Mouse (Mus musculus) adrenal gland, postnatal 14 days (tissue): Measurements from ENCODE around the gene Rbm39. TPM values are rescaled to one million over a fixed set of nuclear protein-coding genes. Genes with fewer than 3 reads are reported as not detected.

ENCODE experiments used
- DNase-seq: peaks from one replicate; pipeline ENCODE4 v3.0.0; 2021; ENCODE audit warnings: mixed read lengths
- total RNA-seq: library from RNA; stranded (reverse); gene quantifications from 2 replicates; pipeline ENCODE4 v1.2.3, GENCODE M21; 2021

The Rbm39 gene
- total RNA-seq, 1 experiment from 2014 or later = 338 TPM

GRCm38 (mm10) chr2:156110627-156111357 is 69.2 kb downstream of the Rbm39 start:
- DNase-seq = no peak

Other genes with a start within 250 kb of the Rbm39 start
- 141 and 154 TPM in 2 replicates for gene Uqcc1, start 249.9 kb downstream of the Rbm39 start, total RNA-seq
- gene Gm15557, start 239.5 kb downstream of the Rbm39 start, total RNA-seq = not detected in 2 replicates
- gene Gdf5, start 234.9 kb downstream of the Rbm39 start, total RNA-seq = 1.1 and 1.8 TPM in 2 replicates
- gene Cep250, start 223.8 kb downstream of the Rbm39 start, total RNA-seq = 13.1 and 14.9 TPM in 2 replicates
- 2.9 and 4.0 TPM in 2 replicates for gene 6430550D23Rik, start 172.3 kb downstream of the Rbm39 start, total RNA-seq
- 179 and 180 TPM in 2 replicates for gene Ergic3, start 172.2 kb downstream of the Rbm39 start, total RNA-seq
- not detected in 2 replicates for gene Fer1l4, start 127.3 kb downstream of the Rbm39 start, total RNA-seq
- gene Spag4, start 115.1 kb downstream of the Rbm39 start, total RNA-seq = 4.2 and 6.0 TPM in 2 replicates
- 42.4 and 48.1 TPM in 2 replicates for gene Cpne1, start 68.3 kb downstream of the Rbm39 start, total RNA-seq
- 30.4 and 32.4 TPM in 2 replicates for gene Rbm12, start 68.3 kb downstream of the Rbm39 start, total RNA-seq
- 18.3 and 23.2 TPM in 2 replicates for gene Gm28036, start 53.1 kb downstream of the Rbm39 start, total RNA-seq
- gene Romo1, start 36.2 kb downstream of the Rbm39 start, total RNA-seq = 378 and 386 TPM in 2 replicates
- 71.2 and 77.5 TPM in 2 replicates for gene Nfs1, start 36.1 kb downstream of the Rbm39 start, total RNA-seq
- gene Phf20, start 16.2 kb upstream of the Rbm39 start, total RNA-seq = 40.9 and 44.4 TPM in 2 replicates
- gene Cnbd2, start 132.1 kb upstream of the Rbm39 start, total RNA-seq = 1.5 and 2.6 TPM in 2 replicates
- 93.5 and 97.9 TPM in 2 replicates for gene Scand1, start 132.5 kb upstream of the Rbm39 start, total RNA-seq
- 47.4 and 56.8 TPM in 2 replicates for gene Epb41l1, start 240.7 kb upstream of the Rbm39 start, total RNA-seq